Mouse (Mus musculus): ENCODE data around the gene Sbsn. TPM values are rescaled to one million over a fixed set of nuclear protein-coding genes. Genes with fewer than 3 reads are reported as not detected.

The Sbsn gene
- total RNA-seq, 2 experiments from 2014 or later = 5.5 to 10.0 TPM

GRCm38 (mm10) chr7:30747525-30748204, 3.6 kb upstream of the Sbsn start:
- DNase-seq (ENCODE audit: low spot score in 2 of 2) = no peak
- intact Hi-C loops (cut with DNase I) = no loop called here

GRCm38 (mm10) chr7:30749824-30750606, 1.3 kb upstream of the Sbsn start:
- intact Hi-C loops (cut with DNase I) = no loop called here
- no peak for DNase-seq (ENCODE audit: low spot score in 2 of 2)

GRCm38 (mm10) chr7:30757001-30757400, 5.7 kb downstream of the Sbsn start:
- no peak for DNase-seq (ENCODE audit: low spot score in 2 of 2)
- intact Hi-C loops (cut with DNase I) = no loop called here

GRCm38 (mm10) chr7:30758853-30759252, 7.6 kb downstream of the Sbsn start:
- intact Hi-C loops (cut with DNase I) = no loop called here
- no peak for DNase-seq (ENCODE audit: low spot score in 2 of 2)

GRCm38 (mm10) chr7:30761769-30762352, 10.6 kb downstream of the Sbsn start:
- intact Hi-C loops (cut with DNase I) = no loop called here
- DNase-seq (ENCODE audit: low spot score in 2 of 2) = no peak

- no peak for DNase-seq (ENCODE audit: low spot score in 2 of 2)
- intact Hi-C loops (cut with DNase I) = no loop called here
Measured at GRCm38 (mm10) chr7:30763456-30763855, 12.2 kb downstream of the Sbsn start, which contains the start of gene Dmkn. TSS of gene Dmkn (plus strand) at chr7:30763756.

- intact Hi-C loops (cut with DNase I) = no loop called here
- DNase-seq (ENCODE audit: low spot score in 2 of 2) = peak in 1 of 2 experiments; percentile 15
Measured at GRCm38 (mm10) chr7:30765173-30765572, 13.9 kb downstream of the Sbsn start.

- intact Hi-C loops (cut with DNase I) = no loop called here
- no peak for DNase-seq (ENCODE audit: low spot score in 2 of 2)
Measured at GRCm38 (mm10) chr7:30766408-30766807, 15.1 kb downstream of the Sbsn start.

- no peak for DNase-seq (ENCODE audit: low spot score in 2 of 2)
- intact Hi-C loops (cut with DNase I) = no loop called here
Measured at GRCm38 (mm10) chr7:30769236-30769635, 18.0 kb downstream of the Sbsn start.

GRCm38 (mm10) chr7:30776104-30776503, 24.8 kb downstream of the Sbsn start:
- intact Hi-C loops (cut with DNase I) = no loop called here
- DNase-seq (ENCODE audit: low spot score in 2 of 2) = peak in 1 of 2 experiments; percentile 16

GRCm38 (mm10) chr7:30777081-30777579, 25.9 kb downstream of the Sbsn start:
- intact Hi-C loops (cut with DNase I) = no loop called here
- no peak for DNase-seq (ENCODE audit: low spot score in 2 of 2)

GRCm38 (mm10) chr7:30777911-30778310, 26.6 kb downstream of the Sbsn start:
- intact Hi-C loops (cut with DNase I) = no loop called here
- no peak for DNase-seq (ENCODE audit: low spot score in 2 of 2)

GRCm38 (mm10) chr7:30781792-30782191, 30.5 kb downstream of the Sbsn start:
- intact Hi-C loops (cut with DNase I) = no loop called here
- no peak for DNase-seq (ENCODE audit: low spot score in 2 of 2)

GRCm38 (mm10) chr7:30782658-30783057, 31.4 kb downstream of the Sbsn start:
- intact Hi-C loops (cut with DNase I) = no loop called here

GRCm38 (mm10) chr7:30785154-30785553, 33.9 kb downstream of the Sbsn start:
- no peak for DNase-seq (ENCODE audit: low spot score in 2 of 2)
- intact Hi-C loops (cut with DNase I) = no loop called here

More at GRCm38 (mm10) chr7:30782658-30783057, 31.4 kb downstream of the Sbsn start:
- no peak for DNase-seq (ENCODE audit: low spot score in 2 of 2)

- DNase-seq (ENCODE audit: low spot score in 2 of 2) = peak; percentile 31 to 36
- intact Hi-C loops (cut with DNase I) = no loop called here
Measured at GRCm38 (mm10) chr7:30785721-30786546, 34.7 kb downstream of the Sbsn start.

- intact Hi-C loops (cut with DNase I) = no loop called here
- DNase-seq (ENCODE audit: low spot score in 2 of 2) = no peak
Measured at GRCm38 (mm10) chr7:30787377-30788022, 36.2 kb downstream of the Sbsn start, which contains the start of gene Krtdap. TSS of gene Krtdap (plus strand) at chr7:30787896.

GRCm38 (mm10) chr7:30790141-30790540, 38.9 kb downstream of the Sbsn start:
- intact Hi-C loops (cut with DNase I) = loop anchor here (10.0 kb wide), 1 partner anchor 65 kb away; the partner anchor contains the start of gene Ffar3
- DNase-seq (ENCODE audit: low spot score in 2 of 2) = no peak

GRCm38 (mm10) chr7:30791921-30792320, 40.6 kb downstream of the Sbsn start:
- intact Hi-C loops (cut with DNase I) = loop anchor here (10.0 kb wide), 1 partner anchor 63 kb away; the partner anchor contains the start of gene Ffar3

More at GRCm38 (mm10) chr7:30791921-30792320, 40.6 kb downstream of the Sbsn start:
- no peak for DNase-seq (ENCODE audit: low spot score in 2 of 2)
